Mouse (Mus musculus): ENCODE data around the gene Sox18.

Gene Sox18

DNA sequence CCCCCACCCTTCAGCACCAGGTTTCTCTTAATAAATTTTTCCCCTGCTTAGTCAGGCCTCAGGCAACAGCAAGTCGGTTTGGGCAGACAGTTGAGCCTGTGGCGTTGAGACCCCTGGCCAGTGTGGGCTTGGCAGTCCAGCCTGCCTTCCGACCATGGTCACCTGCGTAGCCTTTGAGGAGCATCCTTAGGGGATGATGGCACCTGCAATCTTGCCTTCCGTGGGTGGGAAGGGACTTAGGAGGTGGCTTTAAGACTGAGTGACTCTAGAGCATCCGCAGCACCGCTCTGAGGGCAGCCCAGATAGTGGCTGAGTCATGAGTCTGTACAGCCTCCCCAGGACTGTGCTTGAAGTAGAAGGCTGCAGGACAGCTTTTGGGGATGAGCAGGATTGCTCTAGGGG, 9.3 kb upstream of the Sox18 start:
- no peak for DNase-seq (ENCODE audit: low read depth, low spot score)

DNA sequence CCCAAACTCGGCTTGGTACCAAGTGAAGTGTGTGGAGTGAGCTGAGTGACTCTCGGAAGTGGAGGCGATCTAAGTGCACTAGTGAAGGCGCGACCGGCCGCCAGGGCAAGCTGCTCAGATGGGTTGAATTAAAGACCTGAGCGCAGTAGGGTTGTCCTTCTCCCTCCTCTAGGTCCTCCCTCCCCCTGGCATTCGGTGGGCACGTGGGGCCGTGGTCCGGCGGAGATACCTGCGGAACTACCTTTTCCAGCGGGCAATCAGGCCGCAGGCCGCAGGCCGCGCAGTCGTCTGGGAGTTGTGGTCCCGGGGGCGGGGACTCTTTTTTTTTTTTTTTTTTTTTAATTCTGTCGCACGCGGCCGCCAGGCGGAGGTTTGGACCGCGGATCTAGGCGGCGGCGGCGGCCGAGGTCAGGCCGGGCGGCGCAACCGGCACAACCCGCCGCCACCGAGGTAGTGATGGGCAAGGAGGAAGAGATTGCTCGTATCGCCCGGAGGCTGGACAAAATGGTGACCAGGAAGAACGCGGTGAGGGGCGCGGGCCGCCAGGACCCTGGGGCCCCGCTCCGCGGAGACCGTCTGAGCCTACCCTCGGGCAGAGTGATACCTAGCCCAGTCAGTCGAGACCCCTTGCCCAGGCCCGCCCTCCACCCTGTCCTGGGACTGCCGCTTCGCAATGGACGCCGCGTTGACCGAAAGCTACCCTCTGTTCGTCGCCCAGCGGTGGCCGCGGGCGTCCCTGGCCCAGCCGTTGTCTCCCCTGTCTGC, 8.7 kb upstream of the Sox18 start, which contains the start of gene Tcea2:
Gene Tcea2, plus strand, starts transcription at position 360 of the 765 bp plus-strand sequence.
- DNase-seq (ENCODE audit: low read depth, low spot score) = no peak

DNA sequence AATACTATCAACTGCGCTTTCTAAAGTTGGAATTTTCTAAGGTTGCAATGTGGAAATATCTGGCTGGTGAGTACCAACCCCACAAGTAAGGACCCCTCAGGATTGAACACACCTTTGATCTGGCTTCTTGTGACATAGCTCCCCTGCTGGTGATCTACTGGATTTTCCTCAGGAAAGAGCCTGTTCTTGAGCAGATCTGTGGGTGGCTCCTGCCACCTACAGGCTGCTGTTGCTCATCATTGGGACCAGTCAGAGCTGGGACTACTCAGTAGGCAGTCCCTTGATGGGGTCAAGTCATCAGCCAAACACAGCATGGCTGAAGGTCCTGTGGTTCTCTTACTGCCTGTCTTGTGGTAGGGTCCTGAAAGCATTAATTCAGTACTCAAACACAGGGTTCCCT, 7.3 kb upstream of the Sox18 start:
- peak; percentile 55 for DNase-seq (ENCODE audit: low read depth, low spot score)

DNA sequence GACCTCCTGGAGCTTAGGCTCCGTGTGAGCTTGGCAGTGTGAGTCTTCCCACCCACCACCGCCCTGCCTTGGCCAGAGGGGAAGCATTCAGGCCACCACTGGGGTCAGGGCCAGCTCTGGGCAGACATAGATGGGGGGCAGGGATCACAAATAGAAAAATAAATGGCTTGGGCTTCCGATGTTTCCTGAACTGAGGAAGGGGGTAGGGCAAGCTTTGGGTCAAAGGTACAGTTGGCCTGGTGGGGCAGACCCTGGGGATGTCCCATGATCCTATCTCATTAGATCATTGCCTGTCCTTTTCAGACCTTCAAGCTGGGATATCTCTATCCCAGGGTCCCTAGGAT, 6.3 kb upstream of the Sox18 start:
- no peak for DNase-seq (ENCODE audit: low read depth, low spot score)

DNA sequence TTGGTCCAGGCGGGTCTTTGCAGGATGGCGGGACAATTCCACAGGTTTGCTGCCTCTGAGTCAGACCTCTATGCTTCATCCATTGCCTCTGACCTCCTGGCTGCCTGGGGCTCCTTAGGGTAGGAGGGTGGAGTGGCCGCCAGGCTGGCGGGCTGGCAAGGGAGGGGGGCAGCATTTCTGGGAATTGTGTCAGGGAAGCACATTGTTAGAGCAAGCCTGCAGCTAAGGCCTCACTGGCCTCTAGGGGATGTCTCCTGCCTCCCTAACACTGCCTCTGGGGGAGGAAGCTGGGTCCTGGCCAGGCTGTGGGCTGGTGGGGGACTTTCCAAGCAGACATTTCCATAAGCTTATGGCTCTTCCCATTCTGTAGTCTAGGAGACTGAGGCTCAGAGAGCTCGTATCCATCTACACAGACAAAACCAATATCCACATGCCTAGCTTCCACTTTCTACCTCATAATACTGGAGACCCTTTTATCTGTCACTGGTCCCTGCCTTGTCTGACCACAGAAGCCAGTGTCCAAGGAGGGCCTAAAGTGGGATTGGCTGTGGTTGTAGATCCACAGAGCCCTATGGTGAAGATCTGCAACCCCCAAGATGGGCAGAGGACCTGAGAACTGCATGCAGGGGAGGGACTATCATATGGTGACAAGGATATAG, 5.8 kb upstream of the Sox18 start:
- DNase-seq (ENCODE audit: low read depth, low spot score) = no peak

DNA sequence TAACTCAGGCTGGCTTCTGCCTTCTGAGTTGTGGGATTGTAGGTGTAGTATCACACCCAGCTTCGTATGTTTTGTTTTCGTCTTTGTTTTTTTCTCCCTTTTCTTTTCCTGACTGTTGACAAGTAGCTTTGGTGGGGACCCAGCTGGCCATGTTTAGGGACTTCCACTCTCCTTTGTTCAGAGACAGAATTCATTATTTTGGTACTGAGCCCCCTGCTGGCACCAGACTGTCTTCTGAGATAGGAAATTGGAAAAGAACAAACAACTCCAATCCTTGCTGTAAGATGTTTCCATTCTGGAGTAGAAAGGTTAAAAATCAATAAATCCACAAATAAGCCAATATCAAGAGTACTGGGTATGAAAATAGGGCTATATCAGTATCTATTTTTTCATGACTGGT, 5.0 kb upstream of the Sox18 start:
- DNase-seq (ENCODE audit: low read depth, low spot score) = no peak

DNA sequence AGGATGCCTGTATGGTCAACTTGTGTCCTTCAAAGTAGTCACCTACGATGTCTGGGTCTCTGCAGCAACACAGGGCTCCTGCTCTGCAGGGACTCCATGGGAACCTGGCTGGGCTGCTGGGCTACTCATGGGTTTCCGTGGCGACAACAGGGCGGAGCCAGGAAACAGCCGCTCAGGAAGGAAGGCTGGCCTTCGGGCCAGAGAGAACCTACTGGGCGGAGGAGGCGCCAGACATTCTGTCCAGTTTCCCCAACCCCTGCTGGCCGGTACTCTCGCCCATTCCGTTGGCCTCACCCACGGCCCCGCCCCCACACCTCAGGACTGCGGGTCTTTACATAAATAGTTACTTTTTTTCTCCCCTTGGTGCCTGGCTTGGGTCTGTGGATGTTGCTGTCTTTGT, 4.0 kb upstream of the Sox18 start:
- DNase-seq (ENCODE audit: low read depth, low spot score) = no peak

DNA sequence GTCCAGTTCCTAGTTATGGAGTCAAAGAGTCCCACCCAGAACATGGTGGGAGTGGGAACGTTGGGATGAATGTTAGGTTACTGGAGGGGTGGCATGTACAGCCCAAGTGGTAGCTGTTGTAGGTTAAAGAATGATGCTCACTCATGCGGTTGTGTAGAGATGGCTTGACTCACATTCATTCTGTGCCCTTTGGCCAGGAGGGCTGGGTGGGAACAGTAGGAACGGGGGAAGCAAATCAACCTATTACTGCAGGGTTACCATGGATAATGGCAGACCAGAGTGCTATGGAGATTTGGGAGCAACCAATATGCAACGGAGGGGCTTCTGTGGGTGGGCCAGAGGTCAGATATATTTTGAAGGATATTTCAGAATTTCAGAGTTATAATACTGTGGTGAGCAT, 3.5 kb upstream of the Sox18 start:
- no peak for DNase-seq (ENCODE audit: low read depth, low spot score)

DNA sequence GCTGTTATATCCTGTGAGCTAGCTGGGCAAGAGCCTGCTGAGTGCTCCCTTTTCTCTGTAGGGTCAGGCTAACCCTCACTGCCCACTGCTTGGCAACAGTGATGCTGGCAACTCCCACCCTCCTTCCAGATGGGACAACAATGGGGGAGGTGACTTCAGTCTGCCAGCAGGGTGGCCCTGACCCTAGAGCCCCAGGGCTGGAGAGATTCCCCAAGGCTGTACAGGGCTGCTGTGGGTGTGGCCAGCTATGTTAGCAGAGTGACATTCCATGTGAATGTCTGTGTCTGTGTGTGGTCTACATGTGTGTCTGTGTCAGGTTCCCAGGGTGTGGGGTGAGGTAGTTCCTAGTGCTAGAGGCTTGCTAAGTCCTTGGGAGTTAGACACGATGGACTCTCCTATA, 2.1 kb upstream of the Sox18 start:
- no peak for DNase-seq (ENCODE audit: low read depth, low spot score)

DNA sequence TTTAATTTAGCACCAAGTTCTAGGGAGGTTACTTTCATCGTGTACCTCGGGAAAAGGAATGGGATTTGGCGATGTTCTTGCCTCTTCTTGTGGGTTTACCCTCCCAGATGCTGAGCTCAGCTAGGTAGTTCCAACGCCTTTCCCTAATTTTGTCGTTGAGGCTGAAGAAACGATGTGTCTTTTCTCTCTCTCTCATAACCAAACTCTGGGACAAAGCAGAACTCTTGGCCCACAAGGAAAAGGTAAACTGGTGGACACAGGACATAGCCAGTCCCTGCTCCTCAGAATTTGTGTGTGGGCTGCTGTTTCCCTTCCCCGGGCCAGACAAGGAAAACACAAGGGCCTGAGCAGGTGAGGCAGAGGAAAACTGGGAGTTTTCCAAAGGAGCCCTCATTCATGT, 544 bp upstream of the Sox18 start:
- DNase-seq (ENCODE audit: low read depth, low spot score) = no peak

DNA sequence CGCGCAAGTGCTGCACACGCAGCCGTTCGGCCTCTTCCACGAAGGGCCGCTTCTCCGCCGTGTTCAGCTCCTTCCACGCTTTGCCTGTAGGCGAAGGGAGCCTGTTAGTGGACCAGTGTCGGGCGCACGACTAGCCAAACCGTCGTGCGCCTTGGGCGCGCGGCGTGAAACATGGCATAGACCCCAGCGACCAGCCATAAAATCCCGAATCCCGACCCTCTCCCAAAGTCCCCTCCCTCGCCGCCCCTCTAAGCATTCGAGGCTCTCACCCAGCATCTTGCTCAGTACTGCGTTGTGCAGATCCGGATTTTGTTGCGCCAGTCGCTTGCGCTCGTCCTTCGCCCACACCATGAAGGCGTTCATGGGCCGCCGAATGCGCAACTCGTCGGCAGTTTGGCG, 528 bp downstream of the Sox18 start:
- DNase-seq (ENCODE audit: low read depth, low spot score) = no peak

DNA sequence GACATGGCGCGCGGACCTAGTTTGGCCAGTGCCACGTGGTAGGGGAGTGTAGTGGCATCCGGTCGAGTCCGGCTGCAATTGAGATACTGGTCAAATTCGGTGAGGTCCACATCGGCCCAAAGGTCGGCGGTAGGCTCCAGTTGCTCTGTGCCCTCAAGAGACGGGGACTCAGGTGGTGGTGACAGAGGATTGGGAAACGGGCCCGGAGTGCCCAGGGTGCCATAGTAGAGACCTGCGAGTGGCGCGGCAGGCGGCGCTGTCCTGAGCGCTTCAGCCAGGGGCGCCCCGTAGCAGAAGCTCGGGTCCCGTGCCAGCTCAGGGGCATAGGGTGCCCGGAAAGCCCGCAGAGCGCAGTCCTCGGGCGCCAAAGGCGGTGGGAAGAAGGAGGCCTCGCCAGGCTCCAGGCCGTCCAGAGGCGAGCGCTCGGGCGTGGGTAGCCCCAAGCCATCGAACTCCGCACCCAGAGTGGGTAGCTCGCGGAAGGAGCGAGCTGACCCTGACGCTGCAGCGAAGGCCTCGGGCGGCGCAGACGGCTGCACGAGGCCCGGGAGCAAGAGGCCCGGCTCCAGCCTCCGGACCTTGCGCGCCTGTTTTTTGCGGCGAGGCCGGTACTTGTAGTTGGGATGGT, 1.0 kb downstream of the Sox18 start:
- DNase-seq (ENCODE audit: low read depth, low spot score) = no peak

DNA sequence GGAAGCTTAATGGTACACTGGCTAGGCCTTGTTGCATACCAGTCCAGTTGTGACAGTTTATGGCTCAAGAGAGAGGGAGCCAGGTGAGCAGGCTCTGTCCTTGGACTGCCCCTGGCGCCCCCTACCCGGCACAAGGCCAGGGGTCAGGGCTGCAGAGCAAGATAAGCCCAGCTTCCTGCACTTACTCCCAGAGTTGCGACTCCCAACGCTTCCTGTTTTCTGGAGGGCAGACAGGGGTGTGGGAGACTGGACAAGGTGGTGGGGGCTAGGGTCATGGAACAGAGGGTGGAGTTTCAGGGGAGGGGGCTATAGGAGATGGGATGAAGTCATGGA, 8.2 kb downstream of the Sox18 start:
- DNase-seq (ENCODE audit: low read depth, low spot score) = no peak

DNA sequence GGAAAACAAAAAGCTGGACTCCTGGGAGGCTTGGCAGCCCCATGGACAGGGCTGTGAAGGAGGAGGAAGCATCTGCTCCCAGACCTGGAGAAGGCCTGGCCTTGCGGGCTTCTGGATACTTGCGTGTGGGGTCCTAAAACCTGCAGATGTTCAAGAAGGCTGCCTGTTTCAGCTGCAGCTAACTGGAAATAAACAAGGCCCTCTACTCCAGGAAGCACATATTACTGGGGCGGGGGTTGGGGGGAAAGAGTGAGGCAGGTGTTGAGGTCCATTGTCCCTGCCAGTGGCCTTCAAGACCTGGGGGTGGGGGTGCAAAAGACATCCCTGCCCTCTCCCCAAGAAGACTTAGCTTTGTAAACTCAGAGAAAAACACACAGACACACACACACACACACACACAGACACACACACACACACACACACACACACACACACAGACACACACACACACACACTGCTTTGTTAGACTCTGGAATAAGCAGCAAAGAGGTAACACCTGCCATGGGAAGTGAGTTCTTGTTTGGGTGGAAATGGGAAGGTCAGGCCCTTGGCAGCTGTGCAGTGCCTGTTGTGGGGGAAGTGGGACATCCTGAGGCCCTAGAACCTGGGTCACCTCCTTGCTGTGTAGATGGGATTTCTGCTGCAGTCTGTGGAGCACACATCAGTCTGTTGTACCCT, 8.7 kb downstream of the Sox18 start:
- DNase-seq (ENCODE audit: low read depth, low spot score) = no peak

DNA sequence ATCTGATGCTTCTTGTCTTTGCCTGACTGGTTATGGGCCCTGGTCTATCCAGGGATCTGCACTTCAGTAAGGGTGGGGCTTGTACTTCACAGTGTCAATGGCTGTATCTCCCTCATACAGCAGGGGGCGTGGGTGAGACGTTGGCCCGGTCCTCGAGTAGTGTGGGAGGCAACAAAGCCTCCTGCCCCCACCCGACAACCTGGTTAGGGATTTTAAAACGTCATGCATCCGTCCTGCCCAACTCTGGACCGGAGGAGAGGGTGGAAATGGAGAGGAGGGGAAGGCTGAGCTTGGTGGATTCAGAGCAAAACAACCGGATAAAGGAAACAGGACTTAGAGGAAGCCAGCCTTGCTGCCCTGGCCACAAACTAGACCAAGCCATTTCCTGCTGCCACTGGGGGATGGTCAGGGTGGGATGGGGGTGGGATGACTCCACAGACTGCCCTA, 11.8 kb downstream of the Sox18 start:
- no peak for DNase-seq (ENCODE audit: low read depth, low spot score)

DNA sequence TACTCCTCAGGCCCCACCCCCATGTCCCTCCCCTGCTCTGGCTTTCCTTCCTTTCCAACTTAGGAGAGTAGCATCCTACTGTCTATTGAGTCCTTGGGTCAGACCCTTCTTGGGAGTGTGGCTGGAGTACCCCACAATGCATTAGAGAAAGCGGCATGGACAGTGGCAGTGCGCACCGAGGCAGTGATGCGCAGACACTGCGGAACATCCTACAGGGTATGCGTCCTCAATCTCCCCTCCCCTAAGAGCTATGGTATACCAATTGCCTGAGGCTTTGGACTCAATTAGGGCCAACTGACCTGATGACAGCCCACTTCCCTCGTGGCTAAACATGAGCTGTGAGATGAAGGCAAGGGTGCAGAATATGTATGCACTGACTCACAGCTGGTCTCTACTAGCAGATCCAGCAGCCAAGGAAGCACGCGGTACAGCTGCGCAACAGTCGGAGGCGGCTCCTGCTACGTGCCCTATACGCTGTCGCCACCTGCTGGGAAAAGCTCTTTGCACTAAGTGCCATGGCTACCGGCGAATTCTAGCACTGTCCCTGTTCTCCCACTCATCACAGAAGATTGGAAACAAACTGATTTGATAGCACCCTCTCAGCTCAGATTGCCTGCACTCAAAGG, 12.4 kb downstream of the Sox18 start:
- DNase-seq (ENCODE audit: low read depth, low spot score) = no peak

DNA sequence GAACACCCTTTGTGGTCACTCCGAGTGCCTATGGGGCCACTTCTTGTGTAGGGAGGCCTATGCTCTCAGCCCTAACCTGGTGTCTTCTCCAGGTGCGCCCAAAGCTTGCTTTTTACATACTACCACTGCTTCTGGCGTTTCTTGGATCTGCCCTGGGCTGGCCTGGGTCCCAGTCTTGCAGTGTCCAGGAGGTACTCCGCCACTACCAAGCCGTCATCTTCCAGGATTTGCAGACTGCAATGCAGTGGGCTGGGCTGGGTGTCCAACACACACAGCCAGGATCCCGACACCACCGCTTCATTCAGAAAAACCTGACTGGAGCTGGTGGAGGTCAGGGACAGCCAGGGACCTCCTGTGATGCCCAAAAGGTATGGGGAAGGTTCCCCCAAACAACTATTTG, 12.9 kb downstream of the Sox18 start:
- DNase-seq (ENCODE audit: low read depth, low spot score) = no peak

DNA sequence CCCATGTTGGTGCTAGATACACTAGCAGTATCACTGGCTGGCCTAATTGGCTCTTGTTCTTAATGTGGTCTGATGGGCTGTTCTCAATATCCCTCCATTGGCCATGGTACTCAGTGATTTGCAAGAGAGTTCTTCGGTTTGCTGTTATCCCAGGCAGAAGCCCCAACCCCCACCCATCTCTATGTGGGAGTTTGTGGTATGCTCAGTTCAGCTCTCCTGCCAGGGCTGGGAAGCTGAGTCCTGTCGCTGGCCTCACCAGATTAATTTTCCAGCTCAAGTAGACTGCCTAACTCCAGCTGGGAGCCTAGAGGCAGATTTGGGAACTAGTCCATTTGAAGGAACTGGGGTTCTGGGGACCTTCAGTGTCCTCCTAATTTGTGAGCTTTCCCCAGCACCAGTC, 14.0 kb downstream of the Sox18 start:
- no peak for DNase-seq (ENCODE audit: low read depth, low spot score)

DNA sequence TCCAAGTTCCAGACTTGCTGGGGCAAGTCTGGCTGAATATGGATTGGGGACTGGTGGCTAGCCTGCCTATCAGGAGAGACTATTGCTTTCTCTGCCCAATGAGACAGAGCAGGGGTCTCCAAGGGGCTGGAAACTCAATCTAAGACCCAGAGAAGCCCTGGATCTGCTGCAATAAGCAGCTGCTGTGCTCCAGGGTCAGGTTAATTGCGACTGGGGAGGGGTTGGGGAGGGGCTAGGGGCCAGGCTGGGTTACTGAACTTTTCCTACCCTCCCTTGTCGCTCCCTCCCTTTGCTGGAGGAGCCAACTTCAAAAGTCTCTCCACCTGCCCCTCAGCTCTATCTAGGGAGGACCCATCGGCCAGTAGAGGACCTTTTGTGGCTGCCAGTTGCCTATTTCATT, 14.7 kb downstream of the Sox18 start, which contains the start of gene Gm29797:
Gene Gm29797, plus strand, starts transcription at position 301 of the 400 bp plus-strand sequence.
- DNase-seq (ENCODE audit: low read depth, low spot score) = no peak

DNA sequence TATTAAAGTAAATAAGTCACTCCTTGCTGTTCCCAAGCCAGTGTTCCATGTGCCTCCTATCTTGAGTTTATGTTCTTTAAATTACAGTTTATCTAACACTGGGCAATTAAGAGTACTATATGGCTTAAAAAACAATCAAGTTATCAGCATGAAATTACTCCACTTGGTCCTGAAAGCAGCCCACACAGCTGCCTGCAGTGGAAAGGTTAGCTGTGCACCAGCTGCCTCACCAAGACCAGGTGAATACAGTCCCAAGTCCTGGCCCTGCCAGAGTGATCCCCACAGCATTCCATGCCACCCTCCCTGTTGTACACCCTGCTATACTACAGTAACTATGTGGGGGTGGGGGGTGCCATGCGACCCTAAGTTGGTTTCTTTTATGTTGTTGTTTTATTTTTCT, 17.9 kb downstream of the Sox18 start:
- no peak for DNase-seq (ENCODE audit: low read depth, low spot score)

DNA sequence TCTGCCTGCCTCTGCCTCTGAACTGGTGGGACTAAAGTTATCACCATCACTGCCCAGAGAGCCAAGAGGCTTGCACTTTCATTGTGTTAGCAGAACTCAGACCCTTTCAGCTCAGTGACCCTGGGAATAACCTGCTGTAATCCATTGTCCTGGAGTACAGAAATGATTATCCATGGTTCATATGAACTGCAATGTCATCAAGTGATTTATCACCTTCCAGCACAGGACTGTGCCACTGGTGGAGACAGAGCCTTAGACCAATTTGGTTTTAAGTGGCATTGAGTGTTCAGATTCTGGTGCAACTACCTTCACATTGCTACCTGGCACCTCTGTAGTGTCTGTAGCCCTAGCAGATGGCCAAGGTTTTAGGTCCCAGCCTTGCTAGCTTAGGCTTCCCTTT, 18.4 kb downstream of the Sox18 start:
- no peak for DNase-seq (ENCODE audit: low read depth, low spot score)

DNA sequence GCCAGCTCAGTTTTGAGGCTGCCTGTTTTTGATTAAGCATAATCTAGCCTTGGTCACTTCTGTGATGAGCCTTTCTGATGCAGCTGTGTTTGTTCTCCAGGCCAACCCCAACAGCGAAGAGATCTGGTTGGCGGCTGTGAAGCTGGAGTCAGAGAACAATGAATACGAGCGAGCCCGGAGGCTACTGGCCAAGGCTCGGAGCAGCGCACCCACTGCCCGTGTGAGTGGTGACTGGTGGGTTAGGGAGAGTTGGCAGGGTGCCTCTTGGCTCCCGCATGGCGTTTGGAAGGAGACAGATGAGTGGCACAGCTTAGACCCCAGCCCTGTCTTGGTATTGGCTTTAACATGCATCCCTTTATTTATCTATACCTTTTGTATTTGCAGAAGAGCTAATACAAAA, 22.5 kb downstream of the Sox18 start:
- no peak for DNase-seq (ENCODE audit: low read depth, low spot score)

Measured in brain, embryonic 18.5 days (tissue).